Mouse (Mus musculus): ENCODE measurements at regions not wholly inside any gene's neighbourhood (a gene's known extent, or its start where the extent isn't known, plus 50 kb on each side); places are given as distances from the start of the nearest gene placed in this dataset.

GRCm38 (mm10) chr17:45215067-45216049, 218.2 kb downstream of the Cdc5l start:
- DNase-seq (ENCODE audit: low spot score), result peak; percentile 51
- H3K27ac ChIP-seq (replicated peaks; ENCODE audit: low read depth, low read length), result no peak overlapping the region
- H3K4me2 ChIP-seq (ENCODE audit: low read depth, low read length), result no peak overlapping the region

GRCm38 (mm10) chr17:45210984-45211383, 222.6 kb downstream of the Cdc5l start:
- H3K9me3 ChIP-seq (ENCODE audit: control insufficient read depth, low read length), result peaks cover 4% of the 10 kb centered on the region; the same call in 1 of the 2 replicates
- H3K27ac ChIP-seq (replicated peaks; ENCODE audit: low read depth, low read length), result no peak overlapping the region
- no peak overlapping the region for H3K4me2 ChIP-seq (ENCODE audit: low read depth, low read length)
- no peak overlapping the region for H3K9ac ChIP-seq (ENCODE audit: low read depth, low read length)
- H3K4me3 ChIP-seq (ENCODE audit: low read depth, low read length), result no peak overlapping the region
- WGBS, result 90% methylated on average over 2 of the region's 2 CpGs
- peaks cover 6% of the 10 kb centered on the region; the same call in 1 of the 2 replicates for H3K4me1 ChIP-seq (ENCODE audit: control insufficient read depth, insufficient read depth, low read length)
- H3K27me3 ChIP-seq (replicated peaks; ENCODE audit: control insufficient read depth, insufficient read depth, low read length), result no peaks in the 10 kb centered on the region; the same call in 1 of the 2 replicates
- H3K36me3 ChIP-seq (ENCODE audit: control insufficient read depth, insufficient read depth, low read length), result no peaks in the 10 kb centered on the region
- ATAC-seq (ENCODE audit: low read depth), result no peak
- no peak for DNase-seq (ENCODE audit: low spot score)

More at GRCm38 (mm10) chr17:45215067-45216049, 218.2 kb downstream of the Cdc5l start:
- Histone ChIP-seq H3K36me3 (ENCODE audit: control insufficient read depth, insufficient read depth, low read length) (no peaks in the 10 kb centered on the region), H3K27me3 (replicated peaks; ENCODE audit: control insufficient read depth, insufficient read depth, low read length) (no peaks in the 10 kb centered on the region; the same call in 1 of the 2 replicates), H3K9ac (ENCODE audit: low read depth, low read length) (no peak overlapping the region), H3K4me3 (ENCODE audit: low read depth, low read length) (no peak overlapping the region), H3K9me3 (ENCODE audit: control insufficient read depth, low read length) (peaks cover 4% of the 10 kb centered on the region; the same call in 1 of the 2 replicates), H3K4me1 (ENCODE audit: control insufficient read depth, insufficient read depth, low read length) (0 out of 2 replicates have a peak, but pooled peaks cover 3% of the 10 kb centered on the region)
- 46% methylated on average over 15 of the region's 15 CpGs for WGBS
- ATAC-seq (ENCODE audit: low read depth), result peak; percentile 50; the same call in 1 of the 2 replicates

GRCm38 (mm10) chr17:45209387-45209663, 224.2 kb downstream of the Cdc5l start:
- H3K4me1 ChIP-seq (ENCODE audit: control insufficient read depth, insufficient read depth, low read length), result peaks cover 4% of the 10 kb centered on the region; the same call in 1 of the 2 replicates
- no peaks in the 10 kb centered on the region for H3K36me3 ChIP-seq (ENCODE audit: control insufficient read depth, insufficient read depth, low read length)
- peaks cover 4% of the 10 kb centered on the region; the same call in 1 of the 2 replicates for H3K9me3 ChIP-seq (ENCODE audit: control insufficient read depth, low read length)
- WGBS, result 55% methylated on average over 3 of the region's 3 CpGs
- no peak overlapping the region; the same call in 1 of the 2 replicates for H3K27ac ChIP-seq (replicated peaks; ENCODE audit: low read depth, low read length)
- H3K4me3 ChIP-seq (ENCODE audit: low read depth, low read length), result no peak overlapping the region
- no peak overlapping the region for H3K9ac ChIP-seq (ENCODE audit: low read depth, low read length)
- ATAC-seq (ENCODE audit: low read depth) (no peak), DNase-seq (ENCODE audit: low spot score) (no peak)
- H3K4me2 ChIP-seq (ENCODE audit: low read depth, low read length), result no peak overlapping the region
- no peaks in the 10 kb centered on the region; the same call in 1 of the 2 replicates for H3K27me3 ChIP-seq (replicated peaks; ENCODE audit: control insufficient read depth, insufficient read depth, low read length)

- Histone ChIP-seq H3K27me3 (replicated peaks; ENCODE audit: control insufficient read depth, insufficient read depth, low read length) (no peaks in the 10 kb centered on the region; the same call in 1 of the 2 replicates), H3K27ac (replicated peaks; ENCODE audit: low read depth, low read length) (no peak overlapping the region), H3K4me1 (ENCODE audit: control insufficient read depth, insufficient read depth, low read length) (peaks cover 4% of the 10 kb centered on the region; the same call in 1 of the 2 replicates), H3K36me3 (ENCODE audit: control insufficient read depth, insufficient read depth, low read length) (no peaks in the 10 kb centered on the region), H3K4me2 (ENCODE audit: low read depth, low read length) (no peak overlapping the region), H3K9ac (ENCODE audit: low read depth, low read length) (no peak overlapping the region), H3K4me3 (ENCODE audit: low read depth, low read length) (no peak overlapping the region), H3K9me3 (ENCODE audit: control insufficient read depth, low read length) (peaks cover 4% of the 10 kb centered on the region; the same call in 1 of the 2 replicates)
- WGBS, result 48% methylated on average over 14 of the region's 14 CpGs
- DNase-seq (ENCODE audit: low spot score), result peak; percentile 85
- ATAC-seq (ENCODE audit: low read depth), result peak; percentile 76; the same call in 1 of the 2 replicates
Measured at GRCm38 (mm10) chr17:45208596-45209386, 224.7 kb downstream of the Cdc5l start.

- 0 out of 2 replicates have a peak, but pooled peaks cover 4% of the 10 kb centered on the region for H3K9me3 ChIP-seq (ENCODE audit: control insufficient read depth, low read length)
- DNase-seq (ENCODE audit: low spot score) (no peak), ATAC-seq (ENCODE audit: low read depth) (no peak)
- peaks cover 18% of the 10 kb centered on the region for H3K4me1 ChIP-seq (ENCODE audit: control insufficient read depth, insufficient read depth, low read length)
- H3K27me3 ChIP-seq (replicated peaks; ENCODE audit: control insufficient read depth, insufficient read depth, low read length), result no peaks in the 10 kb centered on the region
- WGBS, result 97% methylated on average over 6 of the region's 6 CpGs
- H3K27ac ChIP-seq (replicated peaks; ENCODE audit: low read depth, low read length), result peak overlapping the region; percentile 44; the same call in 1 of the 2 replicates
- no peaks in the 10 kb centered on the region for H3K36me3 ChIP-seq (ENCODE audit: control insufficient read depth, insufficient read depth, low read length)
- H3K4me2 ChIP-seq (ENCODE audit: low read depth, low read length), result no peak overlapping the region
- H3K9ac ChIP-seq (ENCODE audit: low read depth, low read length), result no peak overlapping the region
- H3K4me3 ChIP-seq (ENCODE audit: low read depth, low read length), result no peak overlapping the region
Measured at GRCm38 (mm10) chr17:45195779-45196178, 237.8 kb downstream of the Cdc5l start.

GRCm38 (mm10) chr17:45194786-45195281, 238.7 kb downstream of the Cdc5l start:
- peak; percentile 57 for DNase-seq (ENCODE audit: low spot score)
- ATAC-seq (ENCODE audit: low read depth), result 0 out of 2 replicates have a peak, but pooled peaks have one; percentile 47
- Histone ChIP-seq H3K9ac (ENCODE audit: low read depth, low read length) (no peak overlapping the region), H3K9me3 (ENCODE audit: control insufficient read depth, low read length) (0 out of 2 replicates have a peak, but pooled peaks cover 4% of the 10 kb centered on the region), H3K4me3 (ENCODE audit: low read depth, low read length) (no peak overlapping the region), H3K27me3 (replicated peaks; ENCODE audit: control insufficient read depth, insufficient read depth, low read length) (no peaks in the 10 kb centered on the region), H3K27ac (replicated peaks; ENCODE audit: low read depth, low read length) (peak overlapping the region; percentile 71), H3K4me2 (ENCODE audit: low read depth, low read length) (no peak overlapping the region), H3K36me3 (ENCODE audit: control insufficient read depth, insufficient read depth, low read length) (no peaks in the 10 kb centered on the region), H3K4me1 (ENCODE audit: control insufficient read depth, insufficient read depth, low read length) (peaks cover 18% of the 10 kb centered on the region)
- WGBS, result 24% methylated on average over 11 of the region's 13 CpGs

- Histone ChIP-seq H3K4me3 (ENCODE audit: low read depth, low read length) (no peak overlapping the region), H3K27me3 (replicated peaks; ENCODE audit: control insufficient read depth, insufficient read depth, low read length) (no peaks in the 10 kb centered on the region), H3K4me2 (ENCODE audit: low read depth, low read length) (peak overlapping the region; percentile 33), H3K36me3 (ENCODE audit: control insufficient read depth, insufficient read depth, low read length) (no peaks in the 10 kb centered on the region), H3K4me1 (ENCODE audit: control insufficient read depth, insufficient read depth, low read length) (peaks cover 18% of the 10 kb centered on the region), H3K9me3 (ENCODE audit: control insufficient read depth, low read length) (0 out of 2 replicates have a peak, but pooled peaks cover 4% of the 10 kb centered on the region), H3K27ac (replicated peaks; ENCODE audit: low read depth, low read length) (peak overlapping the region; percentile 71), H3K9ac (ENCODE audit: low read depth, low read length) (no peak overlapping the region)
- peak; percentile 76 for DNase-seq (ENCODE audit: low spot score)
- ATAC-seq (ENCODE audit: low read depth), result peak; percentile 76
- 12% methylated on average over 10 of the region's 11 CpGs for WGBS
Measured at GRCm38 (mm10) chr17:45193456-45194025, 240.0 kb downstream of the Cdc5l start.

GRCm38 (mm10) chr17:45187402-45187801, 246.1 kb downstream of the Cdc5l start:
- no peaks in the 10 kb centered on the region for H3K27me3 ChIP-seq (replicated peaks; ENCODE audit: control insufficient read depth, insufficient read depth, low read length)
- no peaks in the 10 kb centered on the region for H3K36me3 ChIP-seq (ENCODE audit: control insufficient read depth, insufficient read depth, low read length)
- DNase-seq (ENCODE audit: low spot score), result no peak
- no peak overlapping the region for H3K4me2 ChIP-seq (ENCODE audit: low read depth, low read length)
- H3K27ac ChIP-seq (replicated peaks; ENCODE audit: low read depth, low read length), result no peak overlapping the region
- 68% methylated on average over 7 of the region's 7 CpGs for WGBS
- no peak for ATAC-seq (ENCODE audit: low read depth)
- no peak overlapping the region for H3K4me3 ChIP-seq (ENCODE audit: low read depth, low read length)
- H3K9me3 ChIP-seq (ENCODE audit: control insufficient read depth, low read length), result peaks cover 8% of the 10 kb centered on the region
- no peak overlapping the region for H3K9ac ChIP-seq (ENCODE audit: low read depth, low read length)
- no peaks in the 10 kb centered on the region for H3K4me1 ChIP-seq (ENCODE audit: control insufficient read depth, insufficient read depth, low read length)
